Mouse (Mus musculus): ENCODE data around the gene Gm4498. TPM values are rescaled to one million over a fixed set of nuclear protein-coding genes. Genes with fewer than 3 reads are reported as not detected.

The Gm4498 gene
- total RNA-seq (2023; ENCODE audit: inconsistent age): not detected in 4 replicates

DNA sequence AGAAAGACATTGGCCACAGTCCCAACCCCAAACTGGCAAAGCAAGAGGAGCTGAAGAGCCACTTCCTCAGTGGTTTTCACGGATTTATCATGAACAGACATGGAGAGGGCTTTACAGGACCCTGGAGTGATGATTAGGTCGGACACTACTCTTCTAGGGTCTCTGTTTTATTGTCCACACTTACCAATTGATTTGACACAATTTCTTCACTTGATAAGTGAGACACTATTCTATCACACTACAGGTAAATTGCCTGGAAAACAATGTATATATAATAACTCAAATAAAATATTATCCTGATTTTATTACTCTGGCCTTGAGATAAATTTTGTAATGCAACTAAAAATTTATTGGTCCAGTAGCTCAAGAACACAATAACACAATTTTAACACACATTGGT lies at the start of gene Gm4498:
Gene Gm4498, minus strand, starts transcription at position 101 of the 400 bp plus-strand sequence.

DNA sequence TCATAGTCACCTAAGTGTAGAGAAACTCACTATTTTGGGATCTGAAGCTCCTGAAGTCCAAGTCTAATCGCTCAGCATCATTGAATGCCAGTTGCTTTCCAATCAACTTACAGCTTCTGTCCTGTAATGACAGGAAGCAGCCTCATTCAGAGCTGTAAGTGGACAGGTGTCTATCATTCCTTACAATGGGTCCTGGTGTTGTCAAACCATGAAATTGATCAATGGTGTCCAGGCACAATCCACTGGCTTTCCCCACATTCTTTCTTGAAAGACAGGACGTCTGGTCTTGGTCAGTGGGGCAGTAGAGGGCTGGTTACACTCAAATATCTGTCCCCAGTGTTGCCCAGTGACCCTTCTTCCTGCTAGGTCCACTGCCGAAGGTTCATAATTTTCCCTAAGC lies 29.1 kb upstream of the Gm4498 start, which contains the start of gene Gm5890:
Gene Gm5890, minus strand, starts transcription at position 101 of the 400 bp plus-strand sequence.

DNA sequence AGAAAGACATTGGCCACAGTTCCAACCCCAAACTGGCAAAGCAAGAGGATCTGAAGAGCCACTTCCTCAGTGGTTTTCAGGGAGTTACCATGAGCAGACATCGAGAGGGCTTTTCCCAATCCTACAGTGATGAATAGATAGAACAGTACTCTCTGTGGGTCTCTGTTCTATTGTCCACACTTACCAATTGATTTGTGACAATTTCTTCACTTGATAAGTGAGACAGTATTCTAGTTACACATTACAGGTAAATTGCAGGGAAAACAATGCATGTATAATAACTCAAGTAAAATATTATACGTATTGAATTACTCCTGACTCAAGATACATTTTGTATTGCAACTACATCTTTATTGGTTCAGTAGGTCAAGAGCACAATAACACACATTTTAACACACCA lies 28.1 kb downstream of the Gm4498 start, which contains the start of gene Gm6164:
Gene Gm6164, minus strand, starts transcription at position 101 of the 400 bp plus-strand sequence.

DNA sequence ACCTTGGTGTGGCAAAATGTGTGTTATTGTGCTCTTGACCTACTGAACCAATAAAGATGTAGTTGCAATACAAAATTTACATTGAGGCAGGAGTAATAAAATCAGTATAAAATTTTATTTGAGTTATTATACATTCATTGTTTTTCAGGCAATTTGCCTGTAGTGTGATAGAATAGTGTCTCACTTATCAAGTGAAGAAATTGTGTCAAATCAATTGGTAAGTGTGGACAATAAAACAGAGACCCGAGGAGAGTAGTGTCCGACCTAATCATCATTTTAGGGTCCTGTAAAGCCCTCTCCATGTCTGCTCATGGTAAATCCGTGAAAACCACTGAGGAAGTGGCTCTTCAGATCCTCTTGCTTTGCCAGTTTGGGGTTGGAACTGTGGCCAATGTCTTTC lies 40.2 kb downstream of the Gm4498 start, which contains the start of gene Vmn1r95:
Gene Vmn1r95, plus strand, starts transcription at position 301 of the 400 bp plus-strand sequence.

Other genes with a start within 250 kb of the Gm4498 start
- gene Nlrp9b, start 242.4 kb downstream of the Gm4498 start, total RNA-seq (2023; ENCODE audit: inconsistent age): not detected in 4 replicates
- not detected in 4 replicates for gene Vmn1r91, start 134.1 kb downstream of the Gm4498 start, total RNA-seq (2023; ENCODE audit: inconsistent age)
- not detected in 4 replicates for gene Gm16442, start 111.2 kb downstream of the Gm4498 start, total RNA-seq (2023; ENCODE audit: inconsistent age)
- gene Vmn1r93, start 94.7 kb downstream of the Gm4498 start, total RNA-seq (2023; ENCODE audit: inconsistent age): not detected in 4 replicates
- not detected in 4 replicates for gene Vmn1r94, start 65.5 kb downstream of the Gm4498 start, total RNA-seq (2023; ENCODE audit: inconsistent age)
- gene Vmn1r95, start 40.1 kb downstream of the Gm4498 start, total RNA-seq (2023; ENCODE audit: inconsistent age): not detected in 4 replicates
- not detected in 4 replicates for gene Gm6164, start 28.2 kb downstream of the Gm4498 start, total RNA-seq (2023; ENCODE audit: inconsistent age)
- not detected in 4 replicates for gene Gm5890, start 29.0 kb upstream of the Gm4498 start, total RNA-seq (2023; ENCODE audit: inconsistent age)
- gene Gm4133, start 100.2 kb upstream of the Gm4498 start, total RNA-seq (2023; ENCODE audit: inconsistent age): not detected in 4 replicates
- gene Gm5728, start 141.6 kb upstream of the Gm4498 start, total RNA-seq (2023; ENCODE audit: inconsistent age): not detected in 4 replicates
- gene Vmn1r100, start 184.1 kb upstream of the Gm4498 start, total RNA-seq (2023; ENCODE audit: inconsistent age): not detected in 4 replicates
- gene Vmn1r101, start 208.8 kb upstream of the Gm4498 start, total RNA-seq (2023; ENCODE audit: inconsistent age): not detected in 4 replicates
- gene Gm10670, start 241.1 kb upstream of the Gm4498 start, total RNA-seq (2023; ENCODE audit: inconsistent age): not detected in 4 replicates